Mouse (Mus musculus) liver, embryonic 14.5 days (tissue): ENCODE results near the gene AC131692.1. TPM values are rescaled to one million over a fixed set of nuclear protein-coding genes. Genes with fewer than 3 reads are reported as not detected.
"Not testable (repeated sequence)": the region's sequence is repeated elsewhere in the genome, so short reads cannot be mapped to it uniquely, and the experiment has no call there.

Source experiments
- ATAC-seq: fragments of 200-750 bp; cut with Nextera tagmentation; 2 replicates; pipeline ENCODE4 v1.8.0; 2017; ENCODE audit warnings: moderate number of reproducible peaks, mild to moderate bottlenecking, moderate library complexity; ENCODE audit not compliant: insufficient read depth
- DNase-seq, 3 experiments: peaks; one replicate each; pipeline ENCODE4 v3.0.0-alpha.2; 2012 to 2013; ENCODE audit warnings: low read depth in 3 of 3, low spot score in 3 of 3
- H3K27ac ChIP-seq: fragments of 300-500 bp; sonication (generic); 2 replicates; pipeline ENCODE4 v1.5.1; 2014; ENCODE audit warnings: moderate library complexity, mild to moderate bottlenecking, control low read depth, inconsistent platforms
- H3K27me3 ChIP-seq: fragments of 300-500 bp; sonication (generic); 2 replicates; pipeline ENCODE4 v1.6.1; 2014; ENCODE audit warnings: mild to moderate bottlenecking, low read length, moderate library complexity; ENCODE audit not compliant: control insufficient read depth, insufficient read depth
- H3K36me3 ChIP-seq: fragments of 300-500 bp; sonication (generic); replicated peaks from 2 replicates; pipeline ENCODE4 v1.6.1; 2014; ENCODE audit warnings: low read depth; ENCODE audit not compliant: control insufficient read depth, insufficient read depth
- H3K4me1 ChIP-seq, 2 experiments: fragments of 200-500 bp in 1 of 2; fragments of 300-500 bp in 1 of 2; sonication (generic) in 1 of 2; replicated peaks; 2 replicates each; pipeline ENCODE4 v1.6.1; 2012 to 2014; ENCODE audit warnings: antibody characterized with exemption in 1 of 2, inconsistent platforms in 1 of 2, low read length in 1 of 2; ENCODE audit not compliant: control insufficient read depth in 2 of 2, insufficient read depth in 2 of 2
- H3K4me2 ChIP-seq: fragments of 300-500 bp; sonication (generic); 2 replicates; pipeline ENCODE4 v1.6.1; 2014; ENCODE audit warnings: low read depth, mild to moderate bottlenecking, control low read depth, moderate library complexity
- H3K4me3 ChIP-seq, 2 experiments: fragments of 200-500 bp in 1 of 2; fragments of 300-500 bp in 1 of 2; sonication (generic) in 1 of 2; 2 replicates each; pipeline ENCODE4 v1.5.1; 2012 to 2014; ENCODE audit warnings: low read depth in 2 of 2, low read length in 2 of 2, mild to moderate bottlenecking in 2 of 2, control low read depth in 1 of 2, inconsistent platforms in 1 of 2, moderate library complexity in 1 of 2; ENCODE audit not compliant: insufficient read depth in 1 of 2
- H3K9ac ChIP-seq: fragments of 300-500 bp; sonication (generic); replicated peaks from 2 replicates; pipeline ENCODE4 v1.6.1; 2014; ENCODE audit warnings: mild to moderate bottlenecking, control low read depth, moderate library complexity
- H3K9me3 ChIP-seq: fragments of 300-500 bp; sonication (generic); 2 replicates; pipeline ENCODE4 v1.6.1; 2016; ENCODE audit warnings: low read length, mixed read lengths; ENCODE audit not compliant: control insufficient read depth
- CTCF ChIP-seq: IDR thresholded peaks from 2 replicates; pipeline ENCODE4 v1.5.1; 2016; ENCODE audit warnings: antibody characterized with exemption, low read depth, control low read depth
- EP300 ChIP-seq: IDR thresholded peaks from 2 replicates; pipeline ENCODE4 v1.6.1; 2016; ENCODE audit warnings: antibody characterized with exemption, low read depth
- WGBS: fragments of 180-500 bp; shearing (Covaris S2); extraction: QIAGEN DNeasy Blood & Tissue Kit; methylation state at CpG from one replicate; pipeline ENCODE4 v1.1.7; 2014; ENCODE audit not compliant: insufficient replicate concordance; 5-methylcytosine and 5-hydroxymethylcytosine counted together
- polyA plus RNA-seq, 2 experiments: library from polyadenylated mRNA; depleted of rRNA in 1 of 2; stranded (reverse) in 1 of 2; unstranded in 1 of 2; fragments of >200 nt; fragmentation: Nextera tagmentation in 1 of 2; extraction: Ambion mirVana in 1 of 2; gene quantifications; 2 replicates each; pipeline versions ENCODE4 v1.2.1 to v1.2.3; 2012 to 2014

AC131692.1 gene
- polyA plus RNA-seq, 2 experiments: 0.22 to 0.68 TPM

GRCm38 (mm10) chr19:6132171-6132827 lies 38.1 kb downstream of the AC131692.1 start:
- peaks cover 55 to 56% of the 10 kb centered on the region in 2 experiments for H3K4me1 ChIP-seq
- WGBS: 44% methylated on average over 7 of the region's 7 CpGs
- DNase-seq (peak; percentile 77 to 81 (median 81)), ATAC-seq (peak; percentile 78)
- H3K4me3 ChIP-seq: peak overlapping the region; percentile 53 to 59
- H3K9me3 ChIP-seq: no peaks in the 10 kb centered on the region
- H3K27me3 ChIP-seq: no peaks in the 10 kb centered on the region
- H3K27ac ChIP-seq: peak overlapping the region; percentile 98
- peak overlapping the region; percentile 64 for H3K9ac ChIP-seq
- H3K4me2 ChIP-seq: peak overlapping the region; percentile 91
- TF ChIP-seq CTCF (no peak), EP300 (peak; percentile 90)
- H3K36me3 ChIP-seq: 0 out of 2 replicates have a peak, but pooled peaks cover 2% of the 10 kb centered on the region

GRCm38 (mm10) chr19:6133197-6133596 lies 39.0 kb downstream of the AC131692.1 start:
- 28% methylated on average over 1 of the region's 1 CpGs for WGBS
- H3K27me3 ChIP-seq, DNase-seq, H3K9me3 ChIP-seq, H3K36me3 ChIP-seq: not testable (repeated sequence)
- Histone ChIP-seq H3K27ac (peak overlapping the region; percentile 98), H3K4me2 (peak overlapping the region; percentile 91), H3K9ac (peak overlapping the region; percentile 64), H3K4me3 (peak overlapping the region; percentile 4 to 53; a peak in 2 of 4 replicates), H3K4me1 (peaks cover 55 to 56% of the 10 kb centered on the region in 2 experiments)
- ATAC-seq: peak; percentile 47; the same call in 1 of the 2 replicates

- no peak for ATAC-seq
- no peak overlapping the region for H3K4me3 ChIP-seq
- H3K4me1 ChIP-seq: peaks cover 29 to 36% of the 10 kb centered on the region in 2 experiments
- TF ChIP-seq EP300 (no peak), CTCF (no peak)
- no peaks in the 10 kb centered on the region for H3K27me3 ChIP-seq
- H3K4me2 ChIP-seq: no peak overlapping the region
- no peaks in the 10 kb centered on the region for H3K9me3 ChIP-seq
- 0 out of 2 replicates have a peak, but pooled peaks cover 2% of the 10 kb centered on the region for H3K36me3 ChIP-seq
- DNase-seq: no peak
- no peak overlapping the region for H3K27ac ChIP-seq
- 81% methylated on average over 3 of the region's 3 CpGs for WGBS
- no peak overlapping the region for H3K9ac ChIP-seq
These were observed 42.2 kb downstream of the AC131692.1 start for GRCm38 (mm10) chr19:6136397-6136796.

- DNase-seq (no peak), ATAC-seq (no peak)
- Histone ChIP-seq H3K27me3 (no peaks in the 10 kb centered on the region), H3K4me1 (peaks cover 0 to 12% of the 10 kb centered on the region in 2 experiments; a peak in 2 of 4 replicates), H3K4me2 (peak overlapping the region; percentile 99), H3K36me3 (0 out of 2 replicates have a peak, but pooled peaks cover 2% of the 10 kb centered on the region), H3K9ac (no peak overlapping the region), H3K4me3 (no peak overlapping the region; a peak in 1 of 4 replicates), H3K9me3 (no peaks in the 10 kb centered on the region), H3K27ac (no peak overlapping the region)
- 94% methylated on average over 6 of the region's 6 CpGs for WGBS
- TF ChIP-seq EP300 (no peak), CTCF (no peak)
These were observed 45.5 kb downstream of the AC131692.1 start for GRCm38 (mm10) chr19:6139701-6140100.

DNA sequence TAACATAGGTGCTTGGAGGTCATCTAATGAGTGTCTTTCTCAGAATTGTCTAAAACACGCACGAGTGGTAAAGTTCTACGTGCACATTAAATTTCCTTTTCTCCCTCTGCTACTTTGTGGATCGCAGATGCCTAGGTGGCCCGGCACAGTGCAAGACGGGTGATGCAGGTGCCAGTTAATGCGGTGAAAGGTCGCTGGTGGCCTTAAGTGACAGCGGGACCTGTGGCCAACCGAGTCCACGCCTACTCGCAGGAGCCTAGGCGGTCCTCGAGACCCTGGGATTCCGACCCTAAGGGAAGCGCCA lies 46.1 kb downstream of the AC131692.1 start:
- Histone ChIP-seq H3K4me3 (peak overlapping the region; percentile 73 to 81), H3K4me1 (peaks cover 0 to 12% of the 10 kb centered on the region in 2 experiments; a peak in 2 of 4 replicates), H3K9me3 (no peaks in the 10 kb centered on the region), H3K27ac (peak overlapping the region; percentile 97), H3K9ac (peak overlapping the region; percentile 82), H3K4me2 (peak overlapping the region; percentile 99), H3K27me3 (no peaks in the 10 kb centered on the region), H3K36me3 (0 out of 2 replicates have a peak, but pooled peaks cover 2% of the 10 kb centered on the region)
- WGBS: 7% methylated on average over 16 of the region's 16 CpGs
- ATAC-seq (peak; percentile 38), DNase-seq (no peak)
- no peak for TF ChIP-seq CTCF
- no peak for TF ChIP-seq EP300
